Mouse (Mus musculus): Measurements from ENCODE around the gene Sp1.
A peak's percentile ranks its signal among the peaks of the same experiment; 100 is the strongest.

DNA sequence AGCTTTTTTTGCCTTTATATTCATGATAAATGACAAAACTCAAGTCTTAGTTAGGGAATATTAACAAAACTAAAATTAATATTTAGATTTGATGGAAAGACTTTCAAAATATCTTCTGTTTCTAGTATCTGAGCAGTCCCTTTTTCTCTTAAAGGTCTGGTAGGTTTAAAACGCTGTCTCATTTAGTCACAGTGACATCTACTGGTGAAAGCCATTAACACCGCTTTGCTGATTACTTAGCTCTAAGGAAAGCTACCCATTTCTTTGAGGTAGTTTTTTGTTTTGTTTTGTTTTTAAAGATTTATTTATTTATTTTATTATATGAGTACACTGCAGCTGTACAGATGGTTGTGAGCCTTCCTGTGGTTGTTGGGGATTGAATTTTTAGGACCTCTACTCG is 15.5 kb downstream of the Sp1 start:
- no peak for TF ChIP-seq MAX (IDR thresholded peaks at IDR 0.05; ENCODE audit: low read length)
- no peak for TF ChIP-seq ETS1 (conservative IDR thresholded peaks at IDR 0.05; ENCODE audit: low read depth, low read length)
- TF ChIP-seq ZNF384 (IDR thresholded peaks at IDR 0.05; ENCODE audit: low read depth, low read length), result no peak
- no peak for TF ChIP-seq SIN3A (IDR thresholded peaks at IDR 0.05; ENCODE audit: low read length)
- TF ChIP-seq POLR2A (IDR thresholded peaks at IDR 0.05; ENCODE audit: low read depth, low read length), result no peak; the same call in 1 of the 2 replicates
- TF ChIP-seq TCF12 (IDR thresholded peaks at IDR 0.05; ENCODE audit: low read depth, low read length), result no peak
- TF ChIP-seq EP300 (IDR thresholded peaks at IDR 0.05; ENCODE audit: low read length), result no peak
- no peak for TF ChIP-seq USF1 (IDR thresholded peaks at IDR 0.05; ENCODE audit: low read depth, low read length)
- TF ChIP-seq CTCF (conservative IDR thresholded peaks at IDR 0.05 in 1 of 2, IDR thresholded peaks at IDR 0.05 in 1 of 2; ENCODE audit: low read depth in 2 of 2, low read length in 2 of 2), result peak; percentile 35 to 87; a peak in 3 of 4 replicates
- TF ChIP-seq CHD2 (IDR thresholded peaks at IDR 0.05; ENCODE audit: low read length), result no peak
- no peak for TF ChIP-seq ZMIZ1 (IDR thresholded peaks at IDR 0.05; ENCODE audit: low read depth, low read length)
